Mouse (Mus musculus): ENCODE data around the gene Lamb3.
"Not testable (repeated sequence)": the region's sequence is repeated elsewhere in the genome, so short reads cannot be mapped to it uniquely, and the experiment has no call there.

The Lamb3 gene

DNA sequence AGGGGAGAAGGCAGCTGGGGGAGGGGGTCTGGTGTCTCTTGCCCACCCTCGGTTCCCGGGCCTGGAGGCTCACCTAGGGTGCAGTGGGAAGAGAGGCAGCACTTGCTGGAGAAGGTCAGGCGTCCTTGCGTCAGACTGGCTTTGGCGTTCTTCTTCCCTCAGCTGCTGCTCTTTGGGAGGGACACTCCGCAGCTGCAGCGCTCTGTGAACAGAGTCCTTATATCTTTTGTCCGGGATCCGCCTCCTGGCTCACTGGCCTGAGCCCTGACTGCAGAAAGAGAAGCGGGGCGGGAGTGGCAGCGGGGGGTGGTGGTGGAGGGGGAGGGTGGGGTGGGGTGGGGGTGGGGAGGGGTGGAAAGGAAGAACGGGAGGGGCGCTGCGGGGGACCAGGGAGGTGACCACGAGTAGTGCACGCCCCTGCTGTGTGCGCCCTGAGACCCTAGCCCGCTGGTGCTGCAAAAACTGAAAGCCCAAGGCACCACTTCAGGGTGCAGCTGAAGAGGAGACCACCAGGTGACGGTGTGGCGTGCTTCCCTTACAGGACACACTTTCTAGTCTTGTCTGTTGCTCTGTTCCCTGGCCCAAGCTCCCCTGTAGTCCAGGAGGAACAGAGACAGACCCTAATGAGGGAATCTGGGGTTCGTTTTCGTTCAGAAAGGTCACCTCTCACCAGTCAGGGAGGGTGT lies 65.6 kb downstream of the Lamb3 start, which contains the start of gene G0s2:
TSS of gene G0s2 (minus strand) at position 302 of the 686 bp plus-strand sequence.
- DNase-seq (ENCODE audit: inconsistent age in 2 of 2, low spot score in 1 of 2) = peak; percentile 90 to 95

DNA sequence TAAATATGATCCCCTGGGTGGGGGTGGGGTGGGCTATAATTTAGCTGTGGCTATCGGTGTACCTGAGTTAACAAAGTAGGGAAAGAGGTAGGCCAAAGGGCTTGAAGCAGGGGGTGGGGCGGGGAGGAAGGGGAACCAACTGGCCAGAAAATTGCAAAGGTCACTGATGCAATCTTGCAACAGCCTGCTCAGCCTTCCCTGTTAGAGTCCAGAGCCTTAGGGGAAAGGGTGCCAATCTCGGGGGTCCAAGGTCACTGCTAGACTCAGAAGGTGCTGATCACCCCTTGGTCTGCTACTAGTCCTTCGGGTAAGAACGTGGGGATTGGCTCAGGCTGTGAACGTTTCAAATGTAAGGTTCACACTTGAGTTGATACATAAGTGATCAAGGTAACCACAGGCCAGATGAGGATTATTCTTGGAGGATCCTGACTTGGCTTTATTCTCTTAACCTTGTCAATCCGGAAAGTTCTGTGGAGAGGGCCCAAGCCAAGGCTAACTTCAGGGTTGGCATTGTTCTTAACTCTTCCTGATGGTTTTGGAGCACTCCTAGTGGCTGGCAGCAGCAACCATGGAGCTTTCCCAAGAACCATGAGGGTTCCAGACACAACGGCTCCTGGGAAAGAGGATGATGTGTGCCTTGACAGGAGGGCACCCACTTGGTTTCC lies 67.0 kb downstream of the Lamb3 start:
- peak in 1 of 2 experiments; percentile 73 for DNase-seq (ENCODE audit: inconsistent age in 2 of 2, low spot score in 1 of 2)

DNA sequence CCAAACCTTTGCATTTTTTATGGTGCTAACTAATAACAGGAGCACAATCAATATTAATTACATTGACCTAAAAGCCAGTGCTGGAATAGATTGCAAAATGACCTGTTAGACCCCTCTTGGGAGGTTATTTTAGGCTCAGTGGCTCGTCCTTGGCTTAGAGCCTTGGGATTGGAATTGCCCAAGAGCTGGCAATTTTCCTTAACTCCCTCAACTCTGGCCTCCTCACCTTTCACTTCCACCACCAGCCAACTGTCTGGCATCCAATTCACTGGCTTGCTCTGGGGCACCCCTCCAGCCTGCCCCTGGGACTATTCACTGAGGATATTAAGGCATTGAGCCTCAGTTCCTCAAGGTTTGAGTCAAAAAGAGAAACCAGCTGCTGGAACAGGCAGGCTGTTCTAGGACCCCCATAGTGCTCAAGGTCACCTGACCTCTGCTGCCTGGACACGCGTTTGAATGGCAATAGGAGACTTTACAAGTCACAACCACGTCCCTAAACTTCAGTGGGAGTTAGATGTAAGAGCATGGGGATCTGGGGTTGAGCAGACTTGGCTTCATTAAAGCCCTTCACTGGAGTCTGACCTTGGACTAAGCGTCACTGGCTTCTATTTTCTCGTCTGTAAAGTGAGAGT lies 71.0 kb downstream of the Lamb3 start:
- DNase-seq (ENCODE audit: inconsistent age in 2 of 2, low spot score in 1 of 2) = peak; percentile 52 to 90

DNA sequence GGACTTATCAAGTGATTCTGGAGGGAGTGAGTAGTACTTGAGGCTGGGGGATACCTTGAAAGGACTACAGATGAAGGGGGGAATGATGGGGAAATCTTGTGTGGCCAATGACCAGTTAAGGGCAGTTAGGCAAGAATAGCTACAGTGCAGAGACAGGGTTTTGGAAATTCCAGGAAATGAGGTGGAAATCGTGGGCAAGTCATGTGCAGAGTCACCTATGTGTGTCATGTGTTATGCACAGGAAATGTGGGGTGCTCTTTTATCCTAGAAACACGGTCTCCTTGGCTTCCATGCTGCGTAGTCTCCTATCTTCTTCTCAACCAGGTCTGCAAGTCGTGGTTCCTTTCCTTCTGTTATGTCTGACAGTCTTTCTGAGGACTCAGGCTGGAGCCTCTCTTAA lies 72.0 kb downstream of the Lamb3 start:
- DNase-seq (ENCODE audit: inconsistent age in 2 of 2, low spot score in 1 of 2) = no peak

DNA sequence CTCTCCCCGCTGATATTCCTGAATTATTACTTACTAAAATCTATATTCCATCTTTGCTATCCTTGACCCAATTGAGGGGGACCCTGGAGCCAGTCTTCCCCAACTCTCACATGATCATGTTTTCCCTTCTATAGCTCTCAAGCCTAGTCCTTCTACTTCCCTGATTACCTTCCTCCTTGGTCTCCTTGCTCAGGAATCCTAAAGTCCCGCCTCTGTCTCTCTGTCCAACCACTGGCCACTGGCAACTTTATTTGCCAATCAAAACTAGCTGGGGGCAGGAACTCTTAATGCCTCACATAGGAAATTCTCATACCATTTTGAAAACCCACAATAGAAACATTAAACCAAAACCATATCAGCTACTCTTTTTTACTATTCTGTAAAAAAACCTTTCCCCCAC lies 73.8 kb downstream of the Lamb3 start:
- DNase-seq (ENCODE audit: inconsistent age in 2 of 2, low spot score in 1 of 2) = no peak

DNA sequence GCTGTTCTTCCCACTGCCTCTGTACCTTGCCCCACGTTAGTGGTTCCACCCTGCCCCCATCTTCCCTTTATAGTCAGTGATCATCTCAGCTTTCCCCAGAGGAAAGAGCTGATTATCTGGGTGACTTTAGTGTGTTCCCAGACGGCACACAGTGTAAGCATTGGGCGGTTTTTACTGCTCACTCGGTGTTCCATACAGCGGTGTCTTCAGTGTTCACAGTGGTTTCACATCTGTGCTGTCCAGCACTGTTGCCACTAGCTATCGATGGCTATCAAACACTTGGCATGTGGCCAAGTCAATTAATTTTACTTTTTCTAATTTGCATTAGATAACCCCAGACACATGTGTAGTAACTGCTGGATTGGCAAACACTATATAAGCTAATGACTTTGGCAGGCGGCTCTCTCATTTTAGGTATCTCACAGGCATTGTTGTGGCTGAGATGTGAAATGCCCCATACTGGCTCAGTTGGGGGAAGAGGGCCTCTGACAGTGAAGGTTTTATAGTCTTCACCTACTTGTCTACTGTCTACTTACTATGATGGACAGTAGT lies 76.8 kb downstream of the Lamb3 start:
- no peak for DNase-seq (ENCODE audit: inconsistent age in 2 of 2, low spot score in 1 of 2)

DNA sequence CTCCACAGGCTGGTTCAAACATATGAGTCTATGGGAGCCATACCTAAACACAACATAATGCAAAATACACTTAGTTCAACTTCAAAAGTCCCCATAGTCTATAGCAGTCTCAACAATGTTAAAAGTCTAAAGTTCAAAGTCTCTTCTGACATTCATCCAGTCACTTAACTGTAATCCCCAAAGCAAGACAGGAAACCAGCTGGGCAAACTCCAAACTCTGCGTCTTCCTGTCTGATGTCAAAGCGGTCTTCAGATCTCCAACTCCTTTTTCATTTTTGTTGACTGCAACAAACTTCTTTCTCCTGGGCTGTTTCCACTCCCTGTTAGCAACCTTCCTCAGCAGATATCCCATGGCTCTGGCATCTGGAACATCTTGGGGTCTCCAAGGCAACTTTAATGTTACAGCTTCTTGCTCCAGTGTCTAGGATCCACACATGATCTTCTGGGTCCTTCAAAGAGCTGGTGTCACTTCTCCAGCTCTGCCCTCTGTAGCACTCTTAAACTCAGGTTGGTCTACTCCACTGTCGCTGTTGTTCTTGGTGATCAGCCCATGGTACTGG lies 78.3 kb downstream of the Lamb3 start:
- not testable (repeated sequence) for DNase-seq (ENCODE audit: inconsistent age in 2 of 2, low spot score in 1 of 2)

DNA sequence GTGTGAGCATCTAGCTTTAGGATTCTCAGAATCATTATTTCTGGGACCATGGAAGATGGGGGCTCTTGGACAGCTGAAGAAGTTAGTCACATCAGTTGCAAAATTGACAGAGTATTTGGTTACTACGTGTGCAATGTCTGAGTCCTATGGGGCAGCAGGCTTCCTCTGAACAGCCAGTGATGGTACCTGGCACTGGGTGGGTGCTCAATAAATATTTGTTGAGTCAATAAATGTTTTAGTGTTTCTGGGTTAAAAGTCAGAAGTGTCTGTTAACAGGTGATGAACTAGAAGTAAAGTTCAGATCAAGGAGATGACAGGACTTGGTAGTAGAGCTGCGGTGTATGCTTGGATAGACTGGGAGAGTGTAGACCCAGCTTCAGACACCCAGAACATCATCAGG lies 80.1 kb downstream of the Lamb3 start:
- no peak for DNase-seq (ENCODE audit: inconsistent age in 2 of 2, low spot score in 1 of 2)

DNA sequence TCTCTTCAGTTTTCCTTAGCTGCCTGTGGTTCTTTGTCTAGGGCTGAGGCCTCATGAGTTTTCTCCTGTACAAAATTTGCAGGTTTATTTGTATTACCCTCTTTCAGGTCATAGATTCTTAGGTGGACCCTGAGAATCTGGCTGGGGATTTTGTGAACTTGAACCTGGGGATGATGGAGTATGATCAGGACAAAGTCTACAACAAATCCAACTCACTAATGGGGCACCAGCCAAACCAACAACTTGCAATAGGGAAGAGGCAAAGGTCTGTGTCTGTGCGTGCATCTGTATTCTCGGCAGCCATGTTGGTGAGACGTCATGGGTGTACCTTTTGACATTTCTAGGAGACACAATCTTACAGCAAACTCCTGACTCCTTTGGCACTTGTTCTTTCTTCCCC lies 81.6 kb downstream of the Lamb3 start:
- no peak for DNase-seq (ENCODE audit: inconsistent age in 2 of 2, low spot score in 1 of 2)

DNA sequence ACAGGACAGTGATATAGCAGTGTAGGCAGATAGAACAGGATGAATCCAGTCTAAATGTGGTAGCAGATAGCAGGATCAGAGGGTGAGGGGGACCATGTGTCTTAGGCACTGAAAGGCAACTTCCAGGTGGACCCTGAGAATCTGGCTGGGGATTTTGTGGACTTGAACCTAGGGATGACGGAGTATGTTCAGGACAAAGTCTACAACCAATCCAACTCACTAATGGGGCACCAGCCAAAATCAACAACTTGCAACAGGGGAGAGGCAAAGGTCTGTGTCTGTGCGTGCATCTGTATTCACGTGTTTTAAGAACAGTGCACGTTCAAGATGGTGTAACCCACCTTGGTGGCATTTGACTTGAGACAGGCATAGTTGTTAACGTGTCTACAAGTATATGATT lies 82.4 kb downstream of the Lamb3 start:
- DNase-seq (ENCODE audit: inconsistent age in 2 of 2, low spot score in 1 of 2) = no peak

DNA sequence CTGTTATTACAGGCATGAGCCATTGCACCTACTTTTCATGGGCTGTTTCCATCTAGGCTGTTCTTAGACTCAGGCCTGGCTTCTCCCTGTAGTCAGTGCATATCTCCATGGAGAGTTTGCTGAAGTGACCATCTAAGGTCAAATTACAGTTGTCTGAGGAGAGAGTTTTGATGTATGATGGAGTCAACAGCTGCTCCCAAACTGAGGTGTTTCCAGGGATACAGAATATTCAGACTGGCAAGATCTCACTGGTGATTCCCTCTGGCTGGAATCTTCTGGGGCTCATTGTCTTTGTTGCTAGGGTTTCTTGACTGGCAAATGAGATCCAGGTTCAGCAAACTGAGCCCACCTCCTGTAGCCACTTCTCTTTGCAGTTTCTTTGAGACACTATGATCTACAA lies 83.2 kb downstream of the Lamb3 start:
- DNase-seq (ENCODE audit: inconsistent age in 2 of 2, low spot score in 1 of 2) = no peak

DNA sequence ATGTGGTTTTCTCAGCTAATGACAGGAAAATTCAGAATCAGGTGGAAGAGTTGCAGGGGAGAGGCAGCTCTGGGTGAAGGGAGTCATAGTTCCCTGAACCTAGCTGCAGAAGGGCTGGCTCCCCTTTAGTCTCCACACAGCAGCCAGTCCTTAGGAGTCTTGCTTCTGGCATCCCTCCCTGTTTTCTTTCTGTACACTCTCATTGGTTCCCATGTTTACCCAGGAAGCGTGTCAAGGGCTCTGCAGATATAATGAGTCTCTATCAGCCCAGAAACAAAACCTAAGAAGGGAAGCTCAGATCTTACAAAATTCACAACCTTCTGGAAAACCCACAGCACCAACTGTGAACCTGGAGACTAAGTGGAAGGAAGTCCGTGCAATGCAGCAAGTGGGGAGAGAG lies 85.5 kb downstream of the Lamb3 start:
- DNase-seq (ENCODE audit: inconsistent age in 2 of 2, low spot score in 1 of 2) = no peak

DNA sequence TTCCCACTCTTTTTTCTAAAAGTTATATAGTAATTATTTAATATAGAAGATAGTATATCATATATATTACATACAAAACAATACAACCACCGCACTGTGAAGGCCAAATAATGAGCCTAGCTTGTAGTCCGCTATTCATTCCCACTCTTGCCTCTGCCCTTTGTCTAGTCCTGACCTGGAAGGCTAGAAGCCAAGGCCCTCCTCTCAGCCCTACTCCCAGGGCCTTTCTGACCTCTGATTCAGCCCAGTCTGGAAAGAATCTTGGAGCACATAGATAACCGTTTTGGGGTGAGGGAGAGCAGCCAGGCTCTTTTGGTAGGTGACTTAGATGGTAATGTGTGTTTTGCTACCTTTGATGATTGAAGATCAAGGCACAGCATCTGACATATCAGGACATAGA lies 86.4 kb downstream of the Lamb3 start:
- DNase-seq (ENCODE audit: inconsistent age in 2 of 2, low spot score in 1 of 2) = no peak

DNA sequence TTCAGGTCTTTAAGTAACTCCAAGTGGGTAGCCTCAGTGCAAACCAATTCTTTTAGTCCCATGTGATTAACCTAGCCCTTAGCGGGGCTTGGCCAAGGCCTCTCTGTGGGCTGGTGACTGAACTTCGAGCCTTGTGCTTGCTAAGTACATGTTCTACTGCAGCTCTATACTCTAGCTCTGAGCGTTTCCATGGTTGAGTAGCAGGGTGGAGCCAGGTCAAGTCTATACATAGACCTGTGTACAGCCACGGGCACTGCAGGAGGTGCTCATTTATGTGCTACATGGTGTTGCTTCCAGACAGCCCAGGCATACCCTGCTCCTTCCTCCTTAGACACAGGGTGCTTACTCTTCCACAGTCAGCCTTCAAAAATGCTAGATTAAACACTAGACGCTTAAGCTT lies 88.4 kb downstream of the Lamb3 start:
- no peak for DNase-seq (ENCODE audit: inconsistent age in 2 of 2, low spot score in 1 of 2)

DNA sequence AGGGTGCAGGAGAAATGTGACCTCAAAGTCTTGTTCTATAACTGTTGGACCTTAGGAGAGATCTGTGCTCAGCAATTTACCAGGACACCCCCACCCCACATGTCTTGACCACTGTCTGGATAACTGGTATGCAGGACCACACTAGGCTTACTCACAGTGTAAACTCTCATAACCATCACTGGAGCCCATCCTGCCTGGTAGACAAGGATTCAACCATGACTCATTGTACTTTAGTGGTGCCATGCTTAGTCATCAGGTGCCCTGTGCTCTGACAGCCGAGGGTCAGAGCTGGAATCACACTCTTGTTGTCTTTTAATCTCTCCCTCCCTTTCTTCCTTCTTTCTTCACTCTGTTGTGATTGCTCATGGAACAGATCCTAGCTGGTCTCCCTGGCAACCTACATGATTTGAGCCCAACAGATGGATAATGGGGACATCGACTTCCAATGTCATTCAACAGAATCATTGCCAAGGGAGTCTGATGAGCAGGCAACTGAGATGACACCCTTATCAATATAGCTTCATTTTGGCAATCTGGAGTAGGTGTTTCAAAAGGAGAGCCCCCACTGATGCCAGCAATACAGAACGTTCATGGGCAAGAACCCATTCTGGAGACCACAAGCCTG lies 90.8 kb downstream of the Lamb3 start:
- peak; percentile 64 to 78 for DNase-seq (ENCODE audit: inconsistent age in 2 of 2, low spot score in 1 of 2)

DNA sequence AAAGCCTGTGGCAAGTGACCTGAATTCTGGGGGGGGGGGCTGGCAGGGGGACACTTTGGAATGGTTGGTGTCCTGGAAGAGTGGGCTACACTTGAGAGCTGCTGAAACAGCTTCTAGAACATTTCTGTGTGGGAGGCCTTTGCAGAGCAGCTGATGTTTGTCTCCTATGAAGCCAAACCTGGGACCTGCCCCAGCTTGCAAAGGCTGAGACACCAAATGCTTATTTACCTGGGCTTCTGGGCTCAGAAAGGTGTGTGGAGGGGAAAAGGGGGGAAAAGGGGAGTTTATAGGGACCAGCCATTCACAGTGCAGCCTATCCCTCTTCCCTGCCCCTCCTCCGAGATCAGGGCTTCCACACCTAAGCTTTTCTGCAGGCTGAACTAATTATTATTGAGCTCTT lies 92.5 kb downstream of the Lamb3 start:
- no peak for DNase-seq (ENCODE audit: inconsistent age in 2 of 2, low spot score in 1 of 2)

DNA sequence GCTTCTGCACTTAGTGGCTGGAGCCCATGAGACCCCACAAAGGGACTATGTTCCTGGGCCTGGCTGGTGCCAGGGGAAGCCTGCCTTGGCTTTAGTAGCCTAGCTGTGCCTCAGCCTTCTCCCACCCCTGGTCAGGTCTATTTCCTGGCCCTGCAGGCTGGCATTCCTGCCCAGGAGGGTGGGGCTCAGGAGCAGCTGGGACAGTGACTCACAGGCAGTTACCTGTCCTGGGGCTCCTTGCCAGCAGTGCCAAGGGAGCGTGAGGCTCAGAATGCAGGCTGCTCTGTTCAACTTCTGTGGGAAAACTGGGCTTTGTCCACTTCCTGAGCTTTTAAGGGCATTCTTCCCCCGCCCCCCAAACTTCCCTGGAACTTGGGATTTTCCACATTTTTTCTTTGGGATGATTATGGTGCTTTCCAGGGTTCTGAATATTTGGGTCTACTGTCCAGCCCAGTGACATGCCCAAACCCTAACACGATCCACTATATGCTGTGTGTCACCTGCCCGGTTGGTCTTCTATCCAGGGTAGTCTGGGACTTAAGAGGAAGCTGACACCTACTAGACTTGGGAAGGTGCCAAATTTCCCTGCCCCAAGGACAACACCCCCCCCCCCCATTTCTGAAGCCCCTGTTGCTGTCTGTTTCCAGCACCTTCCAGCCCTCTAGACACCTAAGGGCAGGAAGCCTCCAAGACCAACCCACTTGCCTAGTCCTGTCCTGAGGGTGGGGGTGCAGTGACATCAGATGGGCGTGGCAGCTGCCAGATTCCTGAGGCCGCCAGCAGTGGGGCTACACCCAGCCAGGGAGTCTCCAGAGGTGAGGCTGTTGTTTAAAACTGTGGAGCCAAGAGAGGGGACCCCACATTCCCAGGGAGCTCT lies 94.0 kb downstream of the Lamb3 start:
- DNase-seq (ENCODE audit: inconsistent age in 2 of 2, low spot score in 1 of 2) = no peak

DNA sequence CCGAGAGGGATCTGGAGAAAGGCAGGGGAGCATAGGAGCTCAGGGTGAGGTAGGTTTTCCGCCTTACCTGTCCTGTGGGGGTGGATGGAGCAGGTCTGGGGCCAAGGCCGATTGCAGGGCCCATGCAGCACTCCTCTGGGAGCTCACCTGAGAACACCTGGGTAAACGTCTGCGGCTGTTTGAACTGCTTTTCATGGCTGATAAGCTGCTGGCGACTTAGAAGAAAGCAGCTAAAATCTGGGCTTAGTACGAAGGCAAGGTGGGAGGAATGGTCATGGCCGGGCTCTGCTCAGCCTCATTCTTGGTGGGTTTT lies 94.5 kb downstream of the Lamb3 start:
- DNase-seq (ENCODE audit: inconsistent age in 2 of 2, low spot score in 1 of 2) = no peak

DNA sequence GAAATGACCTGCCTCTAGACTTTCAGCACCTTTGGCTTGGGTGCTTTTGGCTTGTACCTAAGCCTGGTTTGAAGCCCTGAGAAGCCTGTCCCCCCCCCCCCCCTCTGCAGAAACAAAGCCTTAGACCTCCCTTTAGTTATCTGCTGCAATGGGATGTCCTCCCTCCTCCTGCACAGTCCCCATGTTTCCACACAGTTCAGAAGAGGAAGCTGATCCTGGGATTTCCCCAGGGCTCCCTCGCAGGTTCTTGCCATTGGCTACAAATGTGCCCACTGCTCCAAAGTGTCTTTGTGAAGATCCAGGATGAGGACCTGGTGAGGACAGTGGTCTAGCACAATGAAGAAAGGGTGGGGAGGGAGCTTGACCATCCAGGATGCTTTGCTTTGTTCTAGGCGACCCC lies 95.6 kb downstream of the Lamb3 start:
- DNase-seq (ENCODE audit: inconsistent age in 2 of 2, low spot score in 1 of 2) = no peak

DNA sequence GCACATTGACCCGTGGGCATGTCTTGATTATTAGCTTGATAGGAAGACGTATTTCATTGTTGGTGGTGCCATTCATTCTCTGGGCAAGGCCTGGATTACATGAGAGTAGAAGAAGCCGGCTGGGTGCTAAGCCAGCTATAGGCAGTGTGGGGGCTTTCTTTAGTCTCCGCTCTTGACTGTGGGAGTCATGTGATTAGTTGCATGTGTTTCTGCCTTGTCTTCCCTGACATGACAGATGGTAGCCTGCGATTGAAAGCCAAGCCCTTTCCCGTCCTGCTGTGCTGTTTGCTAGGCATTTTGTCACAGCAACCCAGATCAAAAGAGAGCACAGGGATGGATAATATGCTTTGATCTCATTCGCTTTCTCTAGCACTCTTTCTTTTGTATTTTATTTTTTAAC lies 97.9 kb downstream of the Lamb3 start:
- DNase-seq (ENCODE audit: inconsistent age in 2 of 2, low spot score in 1 of 2) = no peak

DNA sequence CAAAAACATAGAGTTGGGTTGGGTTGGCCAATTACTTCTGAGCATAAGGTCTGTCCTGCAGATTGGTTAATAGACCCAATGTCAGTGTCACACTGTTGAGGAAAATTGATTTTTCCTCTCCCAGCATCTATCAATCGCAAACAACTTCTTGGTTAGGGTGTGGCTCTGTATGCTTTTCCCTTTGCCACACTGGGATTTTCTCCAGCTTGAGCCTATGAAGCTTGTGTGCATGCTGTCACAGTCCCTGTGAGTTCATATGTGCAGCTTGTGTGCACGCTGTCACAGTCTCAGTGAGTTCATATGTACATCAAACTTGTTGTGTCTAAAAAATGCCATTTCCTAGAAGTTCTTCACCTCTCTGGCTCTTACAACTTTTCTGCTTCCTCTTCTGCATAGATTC lies 99.3 kb downstream of the Lamb3 start:
- DNase-seq (ENCODE audit: inconsistent age in 2 of 2, low spot score in 1 of 2) = no peak

All from adrenal gland, adult (tissue).